Mouse (Mus musculus) bone marrow, adult 2 months (tissue): Measurements from ENCODE around the gene Olfr340.

ENCODE experiments used
- CTCF ChIP-seq: fragments of 200-500 bp; IDR thresholded peaks from 2 replicates; pipeline ENCODE4 v1.5.1; 2011; ENCODE audit warnings: low read length, control low read depth; ENCODE audit not compliant: control insufficient read depth, insufficient read depth
- POLR2A ChIP-seq: fragments of 200-500 bp; IDR thresholded peaks from 2 replicates; pipeline ENCODE4 v1.6.1; 2011; ENCODE audit warnings: low read depth, mild to moderate bottlenecking, control low read depth, low read length, borderline replicate concordance; ENCODE audit not compliant: control insufficient read depth

DNA sequence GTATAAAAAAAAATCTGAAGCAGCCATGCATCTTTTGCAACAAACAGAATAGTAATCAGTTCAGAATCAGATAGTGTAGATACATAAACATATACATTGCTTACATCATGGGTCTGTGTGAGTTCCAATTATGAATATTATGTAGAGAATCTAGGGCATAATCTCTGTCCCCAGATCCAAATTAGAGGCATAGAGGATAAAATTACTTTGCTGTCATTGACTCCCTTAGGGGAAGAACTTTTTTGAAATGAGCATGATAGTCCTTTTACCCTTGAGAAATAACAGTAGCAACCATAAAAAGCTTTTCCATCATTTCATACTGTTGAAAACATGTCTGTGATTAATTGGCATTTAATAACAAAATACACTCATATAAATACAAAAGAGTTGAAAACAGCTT, 30.0 kb downstream of the Olfr340 start, which contains the start of gene Olfr341:
- TF ChIP-seq CTCF (no peak), POLR2A (no peak)
